Mouse (Mus musculus) MEL (cell line): Measurements from ENCODE around the gene Slc17a3. TPM values are rescaled to one million over a fixed set of nuclear protein-coding genes. Genes with fewer than 3 reads are reported as not detected.
A peak's percentile ranks its signal among the peaks of the same experiment; 100 is the strongest.

ENCODE experiments used
- DNase-seq: peaks from one replicate; pipeline ENCODE4 v3.0.0; 2011; ENCODE audit warnings: low read depth, low spot score
- H3K27ac ChIP-seq: 2 replicates; pipeline ENCODE4 v1.5.1; 2012; ENCODE audit warnings: low read depth, mild to moderate bottlenecking, control low read depth, low read length, moderate library complexity; ENCODE audit not compliant: control insufficient read depth
- H3K27me3 ChIP-seq, 2 experiments: fragments of 150-350 bp in 1 of 2; sonication (generic) in 1 of 2; 2 replicates each; pipeline ENCODE4 v1.6.1; 2012; ENCODE audit warnings: low read length in 2 of 2, mild to moderate bottlenecking in 2 of 2, improper control_type of control experiment in 1 of 2, moderate library complexity in 1 of 2; ENCODE audit not compliant: insufficient read depth in 2 of 2, control insufficient read depth in 1 of 2
- H3K36me3 ChIP-seq, 2 experiments: 2 replicates each; pipeline ENCODE4 v1.6.1; 2012 to 2014; ENCODE audit warnings: low read length in 2 of 2, improper control_type of control experiment in 1 of 2, inconsistent platforms in 1 of 2, mild to moderate bottlenecking in 1 of 2; ENCODE audit not compliant: insufficient read depth in 2 of 2, control insufficient read depth in 1 of 2
- H3K4me1 ChIP-seq, 2 experiments: fragments of 150-350 bp in 1 of 2; sonication (generic) in 1 of 2; 2 replicates each; pipeline ENCODE4 v1.6.1; 2012; ENCODE audit warnings: low read length in 2 of 2, improper control_type of control experiment in 1 of 2, mild to moderate bottlenecking in 1 of 2; ENCODE audit not compliant: insufficient read depth in 2 of 2, control insufficient read depth in 1 of 2
- H3K4me3 ChIP-seq, 2 experiments: fragments of 150-350 bp in 1 of 2; sonication (generic) in 1 of 2; 2 replicates each; pipeline ENCODE4 v1.5.1; 2012; ENCODE audit warnings: low read depth in 2 of 2, low read length in 2 of 2, mild to moderate bottlenecking in 2 of 2, moderate library complexity in 2 of 2, control low read depth in 1 of 2, improper control_type of control experiment in 1 of 2; ENCODE audit not compliant: control insufficient read depth in 1 of 2, insufficient read depth in 1 of 2
- H3K79me2 ChIP-seq: 2 replicates; pipeline ENCODE4 v1.6.1; 2012; ENCODE audit warnings: mild to moderate bottlenecking, low read length, moderate library complexity; ENCODE audit not compliant: control insufficient read depth, poor library complexity, insufficient read depth
- H3K9ac ChIP-seq: 2 replicates; pipeline ENCODE4 v1.6.1; 2012; ENCODE audit warnings: low read depth, mild to moderate bottlenecking, control low read depth, low read length, moderate library complexity; ENCODE audit not compliant: control insufficient read depth, poor library complexity, severe bottlenecking
- H3K9me3 ChIP-seq: fragments of 150-350 bp; sonication (generic); replicated peaks from 2 replicates; pipeline ENCODE4 v1.6.1; 2012; ENCODE audit warnings: mild to moderate bottlenecking, low read length, improper control_type of control experiment, moderate library complexity; ENCODE audit not compliant: insufficient read depth
- CHD1 ChIP-seq: IDR thresholded peaks from 2 replicates; pipeline ENCODE4 v1.6.1; 2012; ENCODE audit warnings: low read depth, mild to moderate bottlenecking, inconsistent platforms, low read length, improper control_type of control experiment
- E2F4 ChIP-seq: IDR thresholded peaks from 2 replicates; pipeline ENCODE4 v1.6.1; 2011; ENCODE audit warnings: low read depth, low read length, improper control_type of control experiment, borderline replicate concordance
- ELF1 ChIP-seq: IDR thresholded peaks from 2 replicates; pipeline ENCODE4 v1.6.1; 2014; ENCODE audit warnings: low read depth, mild to moderate bottlenecking, inconsistent platforms, low read length, improper control_type of control experiment, moderate library complexity
- EP300 ChIP-seq, 2 experiments: IDR thresholded peaks; 2 replicates each; pipeline ENCODE4 v1.6.1; 2011; ENCODE audit warnings: improper control_type of control experiment in 2 of 2, low read length in 2 of 2, low read depth in 1 of 2, mild to moderate bottlenecking in 1 of 2
- ETS1 ChIP-seq: IDR thresholded peaks from 2 replicates; pipeline ENCODE4 v1.6.1; 2012; ENCODE audit warnings: low read depth, mild to moderate bottlenecking, inconsistent platforms, low read length, improper control_type of control experiment, moderate library complexity
- GABPA ChIP-seq: IDR thresholded peaks from 2 replicates; pipeline ENCODE4 v1.6.1; 2012; ENCODE audit warnings: low read depth, mild to moderate bottlenecking, inconsistent platforms, low read length, improper control_type of control experiment, moderate library complexity
- GATA1 ChIP-seq: IDR thresholded peaks from 2 replicates; pipeline ENCODE4 v1.6.1; 2011; ENCODE audit warnings: low read depth, low read length, improper control_type of control experiment
- HCFC1 ChIP-seq: IDR thresholded peaks from 2 replicates; pipeline ENCODE4 v1.6.1; 2012; ENCODE audit warnings: low read depth, mild to moderate bottlenecking, inconsistent platforms, low read length, improper control_type of control experiment, moderate library complexity
- KAT2A ChIP-seq: conservative IDR thresholded peaks from 2 replicates; pipeline ENCODE4 v1.6.1; 2012; ENCODE audit warnings: low read depth, low read length, improper control_type of control experiment, inconsistent platforms
- MAFK ChIP-seq: IDR thresholded peaks from 2 replicates; pipeline ENCODE4 v1.6.1; 2011; ENCODE audit warnings: low read depth, mild to moderate bottlenecking, low read length, improper control_type of control experiment, borderline replicate concordance
- MAX ChIP-seq: IDR thresholded peaks from 2 replicates; pipeline ENCODE4 v1.6.1; 2011; ENCODE audit warnings: low read length, improper control_type of control experiment
- MAZ ChIP-seq: IDR thresholded peaks from 2 replicates; pipeline ENCODE4 v1.6.1; 2012; ENCODE audit warnings: low read depth, mild to moderate bottlenecking, inconsistent platforms, low read length, improper control_type of control experiment
- MEF2A ChIP-seq: IDR thresholded peaks from 2 replicates; pipeline ENCODE4 v1.6.1; 2014; ENCODE audit warnings: low read depth, mild to moderate bottlenecking, inconsistent platforms, low read length, improper control_type of control experiment; ENCODE audit not compliant: poor library complexity, insufficient replicate concordance, severe bottlenecking; ENCODE audit errors: extremely low read depth
- MYB ChIP-seq: IDR thresholded peaks from 2 replicates; pipeline ENCODE4 v1.6.1; 2011; ENCODE audit warnings: mild to moderate bottlenecking, low read depth, low read length, improper control_type of control experiment
- MYC ChIP-seq: IDR thresholded peaks from 2 replicates; pipeline ENCODE4 v1.6.1; 2011; ENCODE audit warnings: low read depth, mild to moderate bottlenecking, low read length, improper control_type of control experiment, moderate library complexity
- NRF1 ChIP-seq: IDR thresholded peaks from 2 replicates; pipeline ENCODE4 v1.6.1; 2014; ENCODE audit warnings: low read depth, mild to moderate bottlenecking, inconsistent platforms, low read length, improper control_type of control experiment, moderate library complexity; ENCODE audit not compliant: poor library complexity, insufficient read depth, severe bottlenecking
- POLR2A ChIP-seq, 2 experiments: IDR thresholded peaks; 2 replicates each; pipeline ENCODE4 v1.6.1; 2011 to 2012; ENCODE audit warnings: low read length in 2 of 2, mild to moderate bottlenecking in 2 of 2, control low read depth in 1 of 2, improper control_type of control experiment in 1 of 2, low read depth in 1 of 2, moderate library complexity in 1 of 2; ENCODE audit not compliant: control insufficient read depth in 1 of 2, insufficient read depth in 1 of 2, poor library complexity in 1 of 2
- POLR2AphosphoS2 ChIP-seq: IDR thresholded peaks from 2 replicates; pipeline ENCODE4 v1.6.1; 2011; ENCODE audit warnings: low read length, improper control_type of control experiment
- POLR2AphosphoS5 ChIP-seq: IDR thresholded peaks from 2 replicates; pipeline ENCODE4 v1.6.1; 2012; ENCODE audit warnings: low read depth, borderline replicate concordance, mild to moderate bottlenecking, inconsistent platforms, low read length, moderate library complexity, mixed read lengths
- RAD21 ChIP-seq: IDR thresholded peaks from 2 replicates; pipeline ENCODE4 v1.6.1; 2011; ENCODE audit warnings: mild to moderate bottlenecking, low read depth, low read length, improper control_type of control experiment
- RCOR1 ChIP-seq: IDR thresholded peaks from 2 replicates; pipeline ENCODE4 v1.6.1; 2012; ENCODE audit warnings: low read depth, mild to moderate bottlenecking, inconsistent platforms, low read length, improper control_type of control experiment
- SIN3A ChIP-seq: IDR thresholded peaks from 2 replicates; pipeline ENCODE4 v1.6.1; 2012; ENCODE audit warnings: low read length, improper control_type of control experiment, inconsistent platforms
- TAL1 ChIP-seq: IDR thresholded peaks from 2 replicates; pipeline ENCODE4 v1.6.1; 2012; ENCODE audit warnings: mild to moderate bottlenecking, inconsistent platforms, low read length, moderate library complexity, mixed read lengths
- TBP ChIP-seq: IDR thresholded peaks from 2 replicates; pipeline ENCODE4 v1.8.0; 2011; ENCODE audit warnings: low read depth, low read length, improper control_type of control experiment
- TCF12 ChIP-seq: IDR thresholded peaks from 2 replicates; pipeline ENCODE4 v1.6.1; 2014; ENCODE audit warnings: low read depth, mild to moderate bottlenecking, inconsistent platforms, low read length, improper control_type of control experiment, moderate library complexity
- USF1 ChIP-seq: IDR thresholded peaks from 2 replicates; pipeline ENCODE4 v1.6.1; 2014; ENCODE audit warnings: low read depth, mild to moderate bottlenecking, inconsistent platforms, low read length, improper control_type of control experiment, moderate library complexity
- USF2 ChIP-seq, 2 experiments: IDR thresholded peaks; 2 replicates each; pipeline ENCODE4 v1.6.1; 2011 to 2012; ENCODE audit warnings: improper control_type of control experiment in 2 of 2, low read length in 2 of 2, borderline replicate concordance in 1 of 2, inconsistent platforms in 1 of 2, low read depth in 1 of 2, mild to moderate bottlenecking in 1 of 2; ENCODE audit not compliant: insufficient read depth in 1 of 2
- ZC3H11A ChIP-seq: IDR thresholded peaks from 2 replicates; pipeline ENCODE4 v1.6.1; 2012; ENCODE audit warnings: low read depth, mild to moderate bottlenecking, inconsistent platforms, low read length, improper control_type of control experiment
- ZKSCAN1 ChIP-seq: IDR thresholded peaks from 2 replicates; pipeline ENCODE4 v1.6.1; 2012; ENCODE audit warnings: low read depth, mild to moderate bottlenecking, inconsistent platforms, low read length, improper control_type of control experiment, moderate library complexity
- ZNF384 ChIP-seq: IDR thresholded peaks from 2 replicates; pipeline ENCODE4 v1.6.1; 2012; ENCODE audit warnings: low read depth, mild to moderate bottlenecking, inconsistent platforms, low read length, improper control_type of control experiment
- polyA plus RNA-seq, 2 experiments: library from polyadenylated mRNA; stranded (reverse) in 1 of 2; unstranded in 1 of 2; fragments of >175 nt in 1 of 2; fragments of >200 nt in 1 of 2; gene quantifications; 2 replicates each; pipeline versions ENCODE4 v1.2.1 to v1.2.4; 2012; ENCODE audit warnings: low replicate concordance in 2 of 2, low read depth in 1 of 2; ENCODE audit not compliant: insufficient read length in 2 of 2, insufficient read depth in 1 of 2, missing spikeins in 1 of 2
- total RNA-seq: library from RNA; depleted of rRNA; stranded (reverse); fragments of 300-350 nt; gene quantifications from 2 replicates; pipeline ENCODE4 v1.2.3, GENCODE M21; 2012

The Slc17a3 gene
- total and polyA plus RNA-seq, 3 experiments: not detected

- TF ChIP-seq TAL1 (no peak), MAFK (no peak), EP300 (IDR thresholded peaks at IDR 0.05; ENCODE audit: low read depth in 1 of 2, low read length in 2 of 2) (no peak), NRF1 (no peak), KAT2A (no peak), MYC (no peak), MEF2A (no peak), GATA1 (no peak), USF2 (IDR thresholded peaks at IDR 0.05; ENCODE audit: borderline replicate concordance in 1 of 2, insufficient read depth in 1 of 2, low read depth in 1 of 2, low read length in 2 of 2) (no peak), USF1 (no peak), POLR2AphosphoS2 (no peak), POLR2AphosphoS5 (no peak), RAD21 (no peak), HCFC1 (no peak), POLR2A (IDR thresholded peaks at IDR 0.05; ENCODE audit: control insufficient read depth in 1 of 2, insufficient read depth in 1 of 2, low read depth in 1 of 2, low read length in 2 of 2, poor library complexity in 1 of 2) (no peak), E2F4 (no peak), RCOR1 (no peak), ELF1 (no peak), ZNF384 (no peak), MYB (no peak)
- peak; percentile 22 for DNase-seq
Measured at GRCm38 (mm10) chr13:23879106-23879505, 39.9 kb downstream of the Slc17a3 start.

DNA sequence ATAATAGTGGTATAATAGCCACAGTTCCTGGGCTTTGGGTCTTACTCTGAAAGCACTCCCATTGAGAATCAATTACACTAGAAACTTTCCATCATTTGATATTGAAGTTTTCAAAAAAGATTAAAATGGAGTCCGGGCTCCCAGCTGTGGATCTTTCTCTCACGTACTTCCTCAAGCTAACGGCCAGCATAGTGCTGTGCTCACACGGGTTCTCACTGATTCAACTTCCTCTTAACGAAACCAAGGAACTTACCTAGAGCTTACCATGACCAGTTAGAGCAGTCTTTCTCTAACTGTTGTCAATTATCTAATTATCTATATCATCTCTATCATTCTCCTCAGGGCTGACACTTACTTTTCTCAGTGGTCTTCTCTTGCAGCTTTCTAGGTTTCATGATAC is 40.4 kb downstream of the Slc17a3 start:
- Histone ChIP-seq H3K27ac (no peak overlapping the region), H3K9ac (no peak overlapping the region), H3K79me2 (no peaks in the 10 kb centered on the region), H3K9me3 (no peaks in the 10 kb centered on the region), H3K4me1 (peaks cover 2 to 3% of the 10 kb centered on the region in 2 experiments; a peak in 3 of 4 replicates), H3K27me3 (peaks cover 3% of the 10 kb centered on the region in 2 experiments), H3K36me3 (peaks cover 0 to 5% of the 10 kb centered on the region in 2 experiments; a peak in 2 of 4 replicates), H3K4me3 (no peak overlapping the region)
- peak; percentile 78 for DNase-seq
- TF ChIP-seq ZKSCAN1 (no peak), RCOR1 (no peak), MYC (no peak), ZC3H11A (no peak), TAL1 (no peak), POLR2A (IDR thresholded peaks at IDR 0.05; ENCODE audit: control insufficient read depth in 1 of 2, insufficient read depth in 1 of 2, low read depth in 1 of 2, low read length in 2 of 2, poor library complexity in 1 of 2) (no peak), MAX (no peak), RAD21 (no peak), TCF12 (no peak), ETS1 (peak; percentile 64), POLR2AphosphoS2 (no peak), CHD1 (no peak), MAZ (no peak), GABPA (no peak), ZNF384 (no peak), MEF2A (no peak), MYB (0 out of 2 replicates have a peak, but pooled peaks have one; percentile 27), E2F4 (no peak), SIN3A (no peak), TBP (no peak), NRF1 (no peak)

More at GRCm38 (mm10) chr13:23879106-23879505, 39.9 kb downstream of the Slc17a3 start:
- H3K9me3 ChIP-seq: no peaks in the 10 kb centered on the region
- peaks cover 0 to 5% of the 10 kb centered on the region in 2 experiments; a peak in 2 of 4 replicates for H3K36me3 ChIP-seq
- H3K27ac ChIP-seq: no peak overlapping the region
- H3K79me2 ChIP-seq: no peaks in the 10 kb centered on the region
- H3K9ac ChIP-seq: no peak overlapping the region
- peaks cover 3 to 4% of the 10 kb centered on the region in 2 experiments for H3K27me3 ChIP-seq
- H3K4me3 ChIP-seq: no peak overlapping the region
- H3K4me1 ChIP-seq: peaks cover 2 to 3% of the 10 kb centered on the region in 2 experiments; a peak in 3 of 4 replicates
